Mouse (Mus musculus): ENCODE data around the gene Zfyve21.

The Zfyve21 gene

DNA sequence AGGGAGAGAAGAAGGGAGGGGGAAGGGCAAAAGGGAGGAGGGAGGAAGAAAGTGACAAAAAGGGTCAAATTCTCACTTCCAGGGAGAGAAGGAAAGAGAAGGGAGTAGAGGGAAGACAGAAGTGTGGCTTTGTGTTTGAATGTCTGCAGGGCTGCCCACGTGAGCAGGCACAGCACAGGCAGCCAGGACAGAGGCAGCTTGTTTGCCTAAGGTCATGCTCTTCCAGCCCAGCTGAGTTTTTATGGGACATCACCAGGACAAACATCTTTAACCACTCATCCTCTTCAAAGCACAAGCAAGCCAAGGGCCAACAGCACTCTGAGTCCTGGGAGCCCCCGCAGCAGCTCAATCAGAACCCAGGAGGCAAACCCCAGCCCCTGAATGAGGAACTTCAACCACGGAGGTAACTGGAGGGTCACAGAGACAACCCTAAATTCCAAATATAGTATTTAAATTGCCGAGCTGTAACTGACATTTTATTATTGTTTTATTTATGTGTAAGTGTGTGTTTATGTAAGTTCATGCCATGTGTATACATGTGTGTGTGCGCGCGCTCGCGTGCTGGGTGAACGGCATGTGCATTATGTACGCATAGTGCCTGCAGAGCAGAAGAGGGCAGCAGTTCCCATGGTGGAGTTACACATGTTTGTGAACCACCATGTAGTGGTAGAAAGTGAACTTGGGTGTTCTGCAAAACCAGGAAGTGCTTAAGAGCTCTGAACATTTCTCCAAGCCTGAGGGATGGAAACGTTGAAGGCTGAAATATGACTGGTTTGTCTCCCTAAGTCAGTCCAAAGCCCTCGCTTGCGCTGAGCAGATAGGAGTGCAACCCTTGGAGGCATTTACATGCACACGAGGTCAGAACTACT is 28.8 kb downstream of the Zfyve21 start:
- in situ Hi-C loops (cut with MboI; ENCODE audit: low sequenced_read_pairs): no loop called here

DNA sequence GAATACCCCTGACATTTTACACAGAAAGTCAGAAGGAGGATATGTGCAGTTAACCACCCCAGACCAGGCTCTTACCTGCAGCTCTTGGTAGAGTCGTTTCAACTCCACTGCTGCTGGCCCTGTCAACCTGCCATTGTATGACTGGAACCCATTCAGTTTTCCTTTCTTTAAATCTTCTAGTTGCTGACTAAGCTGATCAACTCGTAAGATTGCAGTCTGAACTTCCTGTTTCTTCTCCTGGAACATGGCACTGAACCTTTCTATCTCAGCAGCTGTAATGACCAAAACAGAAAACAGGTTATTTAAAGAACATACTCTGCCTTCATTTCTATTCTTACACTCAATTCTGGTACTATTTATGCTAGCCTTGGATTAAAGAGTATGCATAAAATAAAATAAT is 29.5 kb downstream of the Zfyve21 start:
- in situ Hi-C loops (cut with MboI; ENCODE audit: low sequenced_read_pairs): no loop called here

DNA sequence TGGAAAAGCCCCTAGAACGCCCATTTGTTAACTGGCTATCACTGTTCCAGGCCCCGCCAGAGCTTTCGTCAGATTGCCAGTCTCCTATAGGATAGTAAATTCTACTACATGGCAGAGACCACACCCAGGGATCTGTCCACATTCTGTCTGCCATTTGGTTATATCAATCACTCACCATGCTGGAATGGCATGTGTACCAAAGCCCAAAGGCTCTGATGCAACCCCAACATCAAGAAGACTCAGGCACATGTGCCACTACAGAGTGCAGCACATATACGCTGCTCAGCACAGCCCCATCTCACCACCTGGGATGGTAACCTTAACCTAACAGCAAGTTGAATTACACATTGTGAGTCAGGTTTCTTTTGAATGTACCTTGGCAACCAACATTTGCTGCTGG is 32.0 kb downstream of the Zfyve21 start:
- in situ Hi-C loops (cut with MboI; ENCODE audit: low sequenced_read_pairs): no loop called here

GRCm38 (mm10) chr12:111846815-111847214 is 32.8 kb downstream of the Zfyve21 start:
- in situ Hi-C loops (cut with MboI; ENCODE audit: low sequenced_read_pairs): no loop called here

GRCm38 (mm10) chr12:111848300-111848798 is 34.4 kb downstream of the Zfyve21 start:
- in situ Hi-C loops (cut with MboI; ENCODE audit: low sequenced_read_pairs): no loop called here

GRCm38 (mm10) chr12:111851235-111851634 is 37.3 kb downstream of the Zfyve21 start:
- in situ Hi-C loops (cut with MboI; ENCODE audit: low sequenced_read_pairs): no loop called here

DNA sequence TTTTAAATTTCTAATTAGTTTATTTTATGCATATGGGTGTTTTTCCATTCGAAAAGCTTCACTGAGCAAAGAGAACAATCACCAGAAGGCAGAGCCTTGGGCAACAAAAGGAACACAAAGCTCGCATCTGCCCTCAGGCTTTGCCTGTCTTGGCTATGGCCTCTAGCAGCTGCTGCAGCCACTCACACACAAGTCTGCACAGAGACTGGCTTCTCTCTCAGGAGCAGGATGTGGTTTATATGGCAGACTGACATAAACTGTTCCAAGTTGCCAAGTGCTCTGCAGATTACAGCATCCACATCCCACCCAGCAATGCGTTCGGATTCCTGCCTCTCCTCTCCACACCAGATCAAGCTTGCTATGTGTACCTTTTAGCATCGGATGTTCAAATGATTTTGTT is 37.8 kb downstream of the Zfyve21 start:
- in situ Hi-C loops (cut with MboI; ENCODE audit: low sequenced_read_pairs): no loop called here

DNA sequence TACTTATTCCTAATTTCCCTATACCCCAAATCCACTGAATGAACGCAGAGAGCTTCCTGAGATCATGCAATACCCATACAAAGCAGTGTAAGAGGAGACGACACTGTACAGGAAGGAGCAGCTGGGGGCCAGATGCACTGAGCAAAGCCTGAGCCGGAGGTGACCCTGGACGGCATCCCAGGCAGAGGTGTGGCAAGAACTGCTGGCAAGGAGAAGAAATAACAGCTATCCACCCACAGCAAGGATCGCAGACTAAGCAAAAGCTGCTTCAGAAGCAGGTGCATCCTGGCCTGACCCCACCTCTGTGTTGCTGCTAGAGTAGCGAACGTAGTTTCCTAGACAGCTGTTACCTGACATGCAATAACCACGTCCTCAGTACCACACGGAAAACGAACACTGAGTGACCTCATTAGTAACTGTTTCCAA is 39.1 kb downstream of the Zfyve21 start:
- in situ Hi-C loops (cut with MboI; ENCODE audit: low sequenced_read_pairs): no loop called here

DNA sequence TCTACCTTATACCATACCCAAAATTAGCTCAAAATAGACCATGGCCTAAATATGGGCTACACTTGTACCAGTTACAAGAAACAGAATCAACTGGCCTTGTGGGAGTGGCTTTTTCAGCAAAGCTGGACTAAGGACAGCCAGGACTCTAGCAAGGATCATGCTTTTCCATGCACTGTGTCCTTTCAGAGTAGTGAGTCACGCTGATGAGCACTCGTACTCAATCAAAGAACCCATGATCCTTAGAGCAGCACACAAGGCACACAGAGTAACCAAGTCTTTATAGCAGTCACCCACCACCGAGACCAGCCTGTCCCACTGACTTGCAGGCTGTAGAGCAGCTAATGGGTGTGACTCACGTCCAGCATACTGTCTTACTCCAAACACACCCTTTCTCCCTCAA is 39.6 kb downstream of the Zfyve21 start:
- in situ Hi-C loops (cut with MboI; ENCODE audit: low sequenced_read_pairs): no loop called here

- in situ Hi-C loops (cut with MboI; ENCODE audit: low sequenced_read_pairs): no loop called here
Measured at GRCm38 (mm10) chr12:111855448-111855847, 41.5 kb downstream of the Zfyve21 start.

DNA sequence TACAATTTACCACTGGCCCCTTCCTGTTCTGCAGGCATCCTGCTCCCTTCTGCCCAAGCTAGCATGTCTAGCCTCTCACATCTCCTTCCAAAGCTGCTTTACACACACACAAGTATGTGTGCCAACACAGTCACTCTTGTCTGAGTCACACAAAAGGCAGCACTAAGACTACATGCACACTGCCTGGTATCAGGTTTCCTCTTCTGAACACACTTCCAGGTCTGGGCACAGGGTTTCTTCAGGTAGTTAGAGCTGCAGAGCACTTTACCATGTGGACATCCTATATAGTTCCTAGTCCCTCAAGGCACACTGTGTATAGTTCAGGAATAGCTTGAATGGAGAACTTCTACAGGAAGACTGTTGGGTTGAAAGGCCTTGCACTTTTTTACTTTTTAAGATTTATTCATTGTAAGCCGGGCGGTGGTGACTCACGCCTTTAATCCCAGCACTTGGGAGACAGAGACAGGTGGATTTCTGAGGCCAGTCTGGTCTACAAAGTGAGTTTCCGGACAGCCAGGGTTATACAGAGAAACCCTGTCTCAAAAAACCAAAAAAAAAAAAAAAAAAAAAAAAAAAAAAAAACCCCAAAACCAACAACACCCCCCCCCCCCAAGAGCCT is 50.3 kb downstream of the Zfyve21 start:
- in situ Hi-C loops (cut with MboI; ENCODE audit: low sequenced_read_pairs): no loop called here

GRCm38 (mm10) chr12:111869806-111870205 is 55.8 kb downstream of the Zfyve21 start:
- in situ Hi-C loops (cut with MboI; ENCODE audit: low sequenced_read_pairs): no loop called here

GRCm38 (mm10) chr12:111870811-111871210 is 56.8 kb downstream of the Zfyve21 start:
- in situ Hi-C loops (cut with MboI; ENCODE audit: low sequenced_read_pairs): no loop called here

DNA sequence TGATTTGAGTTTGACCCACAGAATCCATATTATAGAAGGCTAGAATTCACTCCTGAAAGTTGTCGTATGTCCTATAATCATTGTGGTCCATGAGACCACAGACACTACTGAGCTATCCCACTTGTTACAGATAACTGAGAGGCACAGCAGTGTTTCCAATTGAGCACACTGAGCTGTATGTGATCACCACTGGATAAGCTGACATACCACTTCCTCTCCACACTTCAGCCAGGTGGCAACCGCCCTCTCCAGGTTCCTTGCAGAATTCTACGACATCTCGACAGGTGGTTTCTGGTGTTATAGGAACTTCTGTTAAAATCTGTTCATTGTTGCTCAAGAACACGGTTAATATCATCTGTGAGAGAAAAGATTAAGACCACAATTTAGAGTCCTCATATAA is 58.1 kb downstream of the Zfyve21 start:
- in situ Hi-C loops (cut with MboI; ENCODE audit: low sequenced_read_pairs): no loop called here

DNA sequence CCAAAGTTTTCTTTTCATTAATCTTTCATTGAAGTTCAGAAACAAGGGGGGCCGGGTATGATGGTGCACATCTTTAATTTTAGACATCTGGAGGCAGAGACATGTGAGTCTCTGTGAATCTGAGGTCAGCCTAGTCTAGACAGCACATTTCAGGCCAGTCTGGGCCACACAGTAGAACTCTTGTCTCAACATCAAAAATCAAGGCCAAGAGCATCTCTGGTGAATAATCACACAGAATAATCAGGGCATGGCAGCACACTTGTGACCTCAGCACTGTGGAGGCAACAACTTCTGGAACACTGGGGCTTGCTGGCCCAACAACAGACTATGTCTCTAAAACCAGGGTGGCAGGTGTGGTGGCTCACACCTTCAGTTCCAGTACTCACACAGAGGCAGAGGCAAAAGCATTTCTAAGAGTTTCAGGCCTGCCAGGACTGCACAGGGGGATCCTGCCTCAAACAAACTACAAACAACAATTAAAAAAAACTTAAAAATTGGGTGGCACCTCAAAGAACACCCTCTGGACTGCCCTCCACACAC is 60.7 kb downstream of the Zfyve21 start:
- in situ Hi-C loops (cut with MboI; ENCODE audit: low sequenced_read_pairs): loop anchor here (5.0 kb wide), 1 partner anchor 78 kb away; no protein-coding TSS in a partner anchor

DNA sequence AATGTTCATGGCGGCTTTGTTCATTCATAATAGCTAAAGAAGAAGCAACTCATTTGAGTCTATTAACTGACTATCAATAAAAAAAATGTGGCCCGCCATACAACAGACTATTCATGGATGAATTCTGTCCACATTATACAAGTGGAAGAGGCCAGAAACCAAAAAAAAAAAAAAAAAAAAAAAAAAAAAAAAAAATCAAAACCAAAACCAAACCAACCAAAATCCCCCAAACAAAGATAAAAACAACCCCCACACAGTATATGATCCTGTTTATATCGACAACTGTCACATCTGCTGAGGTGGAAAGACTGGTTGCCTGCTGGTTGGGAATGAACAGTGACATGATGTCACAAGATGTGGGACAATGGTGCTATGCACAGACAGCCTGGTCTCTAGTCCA is 61.5 kb downstream of the Zfyve21 start:
- in situ Hi-C loops (cut with MboI; ENCODE audit: low sequenced_read_pairs): loop anchor here (5.0 kb wide), 1 partner anchor 77 kb away; no protein-coding TSS in a partner anchor

DNA sequence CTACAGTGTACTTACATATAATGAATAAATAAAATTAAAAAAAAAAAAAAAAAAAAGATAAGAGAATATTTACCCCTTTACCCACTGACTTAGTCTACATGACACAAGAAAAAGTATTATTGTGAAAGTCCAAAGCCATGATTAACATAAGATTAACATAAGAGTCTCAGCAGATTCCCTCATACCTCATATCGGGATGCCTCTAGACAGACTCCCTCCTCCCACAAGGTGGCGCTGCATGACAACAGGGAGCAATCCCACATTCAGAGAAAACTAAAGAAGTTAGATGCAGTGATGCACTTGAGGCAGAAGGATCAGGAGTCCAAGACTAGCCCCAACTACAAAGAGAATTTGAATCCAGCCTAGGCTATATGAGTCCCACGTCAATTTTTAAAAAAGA is 64.2 kb downstream of the Zfyve21 start:
- in situ Hi-C loops (cut with MboI; ENCODE audit: low sequenced_read_pairs): loop anchor here (5.0 kb wide), 1 partner anchor 74 kb away; no protein-coding TSS in a partner anchor

All from CH12F3 (cell line).